Mouse (Mus musculus) neural tube, embryonic 14.5 days (tissue): ENCODE data around the gene Bach2. TPM values are rescaled to one million over a fixed set of nuclear protein-coding genes. Genes with fewer than 3 reads are reported as not detected.

ENCODE experiments used
- ATAC-seq: fragments of 200-750 bp; cut with Nextera tagmentation; 2 replicates; pipeline ENCODE4 v1.8.0; 2017; ENCODE audit warnings: low read depth, mild to moderate bottlenecking, moderate TSS enrichment, moderate library complexity
- H3K27ac ChIP-seq: fragments of 300-500 bp; sonication (generic); 2 replicates; pipeline ENCODE4 v1.5.1; 2014; ENCODE audit warnings: low read depth, mild to moderate bottlenecking, control low read depth, low read length, moderate library complexity, mixed read lengths
- H3K27me3 ChIP-seq: fragments of 300-500 bp; sonication (generic); 2 replicates; pipeline ENCODE4 v1.6.1; 2014; ENCODE audit warnings: low read length; ENCODE audit not compliant: control insufficient read depth, insufficient read depth
- H3K36me3 ChIP-seq: fragments of 300-500 bp; sonication (generic); 2 replicates; pipeline ENCODE4 v1.6.1; 2014; ENCODE audit warnings: low read length, mixed read lengths; ENCODE audit not compliant: control insufficient read depth, insufficient read depth
- H3K4me1 ChIP-seq: fragments of 300-500 bp; sonication (generic); 2 replicates; pipeline ENCODE4 v1.6.1; 2014; ENCODE audit warnings: low read length; ENCODE audit not compliant: control insufficient read depth, insufficient read depth
- H3K4me2 ChIP-seq: fragments of 300-500 bp; sonication (generic); 2 replicates; pipeline ENCODE4 v1.6.1; 2014; ENCODE audit warnings: mild to moderate bottlenecking, low read depth, low read length, control low read depth
- H3K4me3 ChIP-seq: fragments of 300-500 bp; sonication (generic); 2 replicates; pipeline ENCODE4 v1.5.1; 2014; ENCODE audit warnings: low read depth, low read length, control low read depth, mixed read lengths
- H3K9ac ChIP-seq: fragments of 300-500 bp; sonication (generic); replicated peaks from 2 replicates; pipeline ENCODE4 v1.6.1; 2014; ENCODE audit warnings: low read depth, mild to moderate bottlenecking, control low read depth, low read length, mixed read lengths
- H3K9me3 ChIP-seq: fragments of 300-500 bp; sonication (generic); 2 replicates; pipeline ENCODE4 v1.6.1; 2016; ENCODE audit warnings: low read length; ENCODE audit not compliant: control insufficient read depth
- WGBS: fragments of 180-500 bp; shearing (Covaris S2); extraction: QIAGEN DNeasy Blood & Tissue Kit; methylation state at CpG from one replicate; pipeline ENCODE4 v1.1.7; 2014; 5-methylcytosine and 5-hydroxymethylcytosine counted together
- polyA plus RNA-seq: library from polyadenylated mRNA; unstranded; fragments of >200 nt; fragmentation: Nextera tagmentation; extraction: Ambion mirVana; gene quantifications from 2 replicates; pipeline ENCODE4 v1.2.1, GENCODE M21; 2014

Gene Bach2
- polyA plus RNA-seq, 1 experiment from 2014 or later = 32.4 TPM

DNA sequence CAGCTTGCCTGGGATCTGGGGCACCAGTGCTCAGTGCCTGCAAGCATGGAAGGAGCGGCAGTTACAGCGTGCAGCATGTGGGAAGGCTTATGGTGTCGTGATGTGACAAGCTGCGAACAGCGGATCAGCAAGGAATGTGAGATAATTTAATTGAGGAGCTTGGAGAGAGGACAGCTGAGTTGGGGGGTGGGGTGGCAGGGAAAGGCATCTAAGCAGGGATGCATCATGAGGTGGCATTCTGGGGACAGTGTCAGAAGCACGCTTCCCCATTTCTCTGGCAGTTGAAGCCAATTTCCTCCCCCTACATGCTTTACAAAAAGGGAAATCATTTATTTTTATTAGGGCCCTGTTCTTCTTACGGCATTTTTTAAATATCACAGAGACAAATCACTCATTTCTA lies 134.5 kb downstream of the Bach2 start:
- H3K27me3 ChIP-seq = no peaks in the 10 kb centered on the region
- H3K9ac ChIP-seq = no peak overlapping the region
- H3K4me3 ChIP-seq = no peak overlapping the region
- no peaks in the 10 kb centered on the region for H3K9me3 ChIP-seq
- peak overlapping the region; percentile 7 for H3K27ac ChIP-seq
- peak; percentile 19; the same call in 1 of the 2 replicates for ATAC-seq
- WGBS = 34% methylated on average over 7 of the region's 7 CpGs
- peaks cover 43% of the 10 kb centered on the region for H3K4me1 ChIP-seq
- H3K36me3 ChIP-seq = no peaks in the 10 kb centered on the region
- no peak overlapping the region; the same call in 1 of the 2 replicates for H3K4me2 ChIP-seq

DNA sequence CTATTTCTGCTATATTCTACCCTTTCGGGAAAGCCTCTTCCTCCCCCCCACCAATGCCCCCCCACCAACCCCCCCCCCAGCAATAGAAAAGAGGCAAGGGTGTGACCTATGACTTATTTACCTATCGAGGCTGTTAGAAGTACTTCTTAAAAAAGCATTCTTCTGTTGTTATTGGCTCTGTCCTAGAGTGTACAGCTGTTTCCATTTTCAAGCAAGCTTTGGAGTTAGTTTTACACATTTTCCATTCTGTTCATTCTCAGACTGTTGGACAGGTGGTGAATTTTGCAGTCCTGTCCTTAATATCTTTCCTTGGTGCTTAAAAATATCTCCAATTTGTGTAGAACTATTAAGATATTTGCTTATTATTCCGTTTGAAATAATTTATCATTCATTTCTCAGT lies 134.9 kb downstream of the Bach2 start:
- H3K27ac ChIP-seq = no peak overlapping the region
- WGBS = 66% methylated on average over 3 of the region's 3 CpGs

DNA sequence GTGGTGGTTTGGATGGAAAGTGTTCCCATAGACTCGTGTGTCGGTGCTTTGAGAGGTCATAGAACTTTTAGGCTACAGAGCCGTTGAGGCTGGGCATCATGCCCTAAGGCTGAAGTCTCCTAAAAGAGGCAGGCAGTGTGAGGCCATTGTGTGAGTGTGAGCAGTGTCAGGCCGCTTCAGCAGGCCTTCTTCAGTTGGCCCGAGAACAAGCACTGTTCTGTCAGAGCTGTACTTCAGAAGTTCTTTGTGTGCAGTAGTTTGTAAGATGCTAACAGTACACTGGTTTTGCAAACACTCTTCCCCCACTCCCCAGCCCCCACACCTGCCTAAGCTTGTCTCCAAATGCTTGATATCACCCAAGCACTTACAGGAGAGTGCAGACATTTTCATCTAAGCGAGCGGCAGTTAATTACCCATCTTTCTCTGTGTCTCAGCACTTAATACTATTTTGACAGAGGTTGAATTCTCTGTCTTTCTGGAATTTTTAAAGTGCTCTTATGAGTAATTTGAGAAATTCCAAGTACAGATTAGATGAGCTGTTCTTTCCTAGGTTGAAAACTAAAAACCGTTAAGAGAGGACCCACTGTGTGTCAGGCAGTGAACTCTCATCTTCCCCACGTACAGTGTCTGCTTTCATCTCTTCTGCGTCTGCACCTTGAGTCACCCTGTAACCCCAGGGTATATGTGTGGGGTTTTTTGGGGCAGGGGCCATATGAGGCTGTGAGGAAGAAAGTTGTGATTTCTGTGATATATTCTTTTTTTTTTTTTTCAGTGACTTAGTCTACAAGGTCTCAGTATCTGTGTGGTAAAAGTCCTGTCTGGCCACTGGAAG lies 136.4 kb downstream of the Bach2 start:
- Histone ChIP-seq H3K27ac (no peak overlapping the region), H3K9ac (no peak overlapping the region), H3K27me3 (no peaks in the 10 kb centered on the region), H3K4me1 (peaks cover 30% of the 10 kb centered on the region), H3K36me3 (no peaks in the 10 kb centered on the region), H3K4me3 (no peak overlapping the region), H3K9me3 (no peaks in the 10 kb centered on the region), H3K4me2 (no peak overlapping the region)
- WGBS = 70% methylated on average over 10 of the region's 10 CpGs
- ATAC-seq = no peak; the same call in 1 of the 2 replicates

More for the DNA sequence above, 134.9 kb downstream of the Bach2 start:
- Histone ChIP-seq H3K9ac (no peak overlapping the region), H3K4me2 (no peak overlapping the region), H3K36me3 (no peaks in the 10 kb centered on the region), H3K4me1 (peaks cover 39% of the 10 kb centered on the region), H3K27me3 (no peaks in the 10 kb centered on the region), H3K4me3 (no peak overlapping the region), H3K9me3 (no peaks in the 10 kb centered on the region)
- ATAC-seq = no peak

DNA sequence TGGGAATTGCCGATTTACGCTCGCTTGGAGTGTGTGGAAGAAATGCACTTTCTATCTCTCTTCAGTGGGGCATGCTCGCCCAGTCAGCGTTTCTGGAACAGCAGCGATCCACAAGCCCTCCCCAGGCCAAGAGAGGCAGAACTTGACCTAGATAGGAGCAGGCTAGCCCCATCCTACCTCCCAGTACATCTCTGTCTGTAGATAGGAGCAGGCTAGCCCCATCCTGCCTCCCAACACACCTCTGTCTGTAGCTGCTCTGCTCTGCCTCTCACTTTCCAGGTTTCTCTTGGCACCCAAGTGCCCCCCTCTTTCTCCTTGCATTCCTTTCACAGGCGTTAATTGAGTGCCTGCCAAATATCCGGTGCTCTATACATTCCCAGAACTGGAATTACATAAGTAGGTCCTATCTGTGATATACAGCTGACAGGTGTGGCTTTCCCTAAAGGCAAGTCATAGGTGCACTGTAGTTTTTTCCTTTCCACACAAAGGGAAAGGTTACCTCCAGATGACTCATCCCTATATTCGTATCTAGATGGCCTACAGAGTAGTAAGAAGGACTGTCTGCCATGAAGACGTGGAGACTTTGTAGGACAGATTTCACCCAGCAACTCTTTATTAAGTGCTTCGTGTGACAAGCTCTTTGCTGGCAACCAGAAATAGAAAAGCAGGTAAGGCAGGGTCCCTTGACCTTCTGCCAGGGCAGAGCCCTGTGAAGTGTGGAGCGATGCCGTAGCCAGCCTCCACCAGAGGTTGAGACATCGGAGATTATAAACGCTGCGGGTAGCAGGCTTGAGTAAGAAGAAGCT lies 137.3 kb downstream of the Bach2 start:
- Histone ChIP-seq H3K27me3 (no peaks in the 10 kb centered on the region), H3K4me1 (peaks cover 30% of the 10 kb centered on the region), H3K9ac (no peak overlapping the region), H3K9me3 (no peaks in the 10 kb centered on the region), H3K36me3 (no peaks in the 10 kb centered on the region), H3K4me3 (no peak overlapping the region), H3K27ac (no peak overlapping the region), H3K4me2 (no peak overlapping the region)
- ATAC-seq = no peak
- 89% methylated on average over 16 of the region's 16 CpGs for WGBS

DNA sequence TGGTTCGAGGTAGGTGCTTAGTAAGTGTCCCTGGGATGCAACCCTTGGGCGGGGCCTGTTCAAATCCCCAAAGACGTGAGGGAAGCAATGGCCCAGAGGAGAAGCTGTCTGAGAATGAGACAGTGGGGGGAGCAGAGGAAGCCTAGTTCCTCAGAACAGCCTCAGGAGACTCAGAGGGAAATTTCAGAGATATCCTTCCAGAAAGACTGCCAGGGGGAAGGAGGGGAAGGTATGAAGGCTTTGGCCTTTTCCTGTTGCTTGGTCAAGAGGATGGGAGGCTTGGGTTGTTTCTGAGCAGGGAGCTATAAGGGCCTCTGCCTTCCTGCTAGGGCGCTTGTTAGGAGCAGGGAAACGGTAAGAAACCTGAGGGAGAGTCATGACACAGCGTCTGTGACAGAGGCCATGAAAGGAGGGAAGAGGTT lies 137.9 kb downstream of the Bach2 start:
- H3K36me3 ChIP-seq = no peaks in the 10 kb centered on the region
- H3K27ac ChIP-seq = no peak overlapping the region
- no peaks in the 10 kb centered on the region for H3K9me3 ChIP-seq
- no peak for ATAC-seq
- 72% methylated on average over 6 of the region's 6 CpGs for WGBS
- H3K4me2 ChIP-seq = no peak overlapping the region
- H3K27me3 ChIP-seq = no peaks in the 10 kb centered on the region
- H3K4me3 ChIP-seq = no peak overlapping the region
- no peak overlapping the region for H3K9ac ChIP-seq
- peaks cover 28% of the 10 kb centered on the region for H3K4me1 ChIP-seq

DNA sequence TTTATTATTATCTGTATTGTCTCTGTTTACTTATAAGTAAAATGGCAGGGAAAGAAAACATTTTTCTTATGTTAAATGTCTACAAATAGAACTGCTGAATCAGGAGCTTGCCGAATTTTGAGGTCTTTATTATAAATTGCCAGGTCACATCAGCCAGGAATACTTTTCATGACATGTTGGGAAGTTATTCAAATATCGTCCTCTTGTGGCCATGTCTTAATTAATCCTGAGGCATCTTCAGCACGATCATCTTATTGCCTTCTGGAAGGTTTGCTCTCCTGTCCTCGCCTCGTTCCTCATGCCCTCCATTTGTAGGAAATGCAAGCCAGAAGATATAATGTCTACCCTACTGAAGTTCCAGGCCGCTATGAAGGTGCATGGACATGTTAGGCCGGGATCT lies 140.5 kb downstream of the Bach2 start:
- no peaks in the 10 kb centered on the region for H3K36me3 ChIP-seq
- no peak overlapping the region for H3K4me2 ChIP-seq
- no peaks in the 10 kb centered on the region for H3K27me3 ChIP-seq
- H3K27ac ChIP-seq = no peak overlapping the region
- H3K4me1 ChIP-seq = peaks cover 12% of the 10 kb centered on the region
- no peak overlapping the region for H3K9ac ChIP-seq
- H3K4me3 ChIP-seq = no peak overlapping the region
- ATAC-seq = no peak
- no peaks in the 10 kb centered on the region for H3K9me3 ChIP-seq
- WGBS = 93% methylated on average over 7 of the region's 7 CpGs

DNA sequence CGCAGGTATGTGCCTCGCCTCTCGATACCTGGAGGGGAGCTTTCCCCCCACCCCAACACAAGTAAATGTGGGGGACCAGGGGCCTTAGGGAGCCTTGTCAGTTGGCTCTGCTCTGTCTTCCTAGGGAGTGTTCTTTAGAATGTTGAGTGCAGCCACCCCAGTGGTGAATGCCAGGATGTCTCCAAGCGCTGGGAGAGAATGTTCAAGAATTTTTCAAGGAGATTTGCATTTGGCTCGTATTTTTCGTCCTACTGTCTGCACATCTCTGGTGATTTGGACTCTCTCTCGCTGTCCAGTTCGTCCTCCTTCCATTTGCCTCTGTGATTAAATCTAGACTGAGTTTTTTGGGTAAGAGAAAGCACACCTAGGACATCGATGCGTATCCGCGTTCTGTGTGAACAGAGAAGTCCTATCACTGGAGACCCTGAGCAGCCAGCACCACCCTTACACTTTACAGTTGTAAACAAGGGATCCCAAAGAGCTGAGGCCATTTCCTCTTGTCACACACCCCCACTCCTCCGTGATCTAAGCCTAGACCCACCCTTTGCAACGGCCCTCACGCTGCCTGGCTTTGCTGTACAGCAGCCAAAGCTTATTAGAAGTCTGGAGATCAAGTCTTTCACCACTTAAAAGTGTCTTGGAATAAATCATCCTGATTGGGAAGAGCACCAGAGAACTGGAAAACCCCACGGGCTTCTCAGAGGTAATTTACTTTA lies 143.2 kb downstream of the Bach2 start:
- H3K27ac ChIP-seq = peak overlapping the region; percentile 53
- H3K4me1 ChIP-seq = peaks cover 4% of the 10 kb centered on the region
- no peaks in the 10 kb centered on the region for H3K36me3 ChIP-seq

DNA sequence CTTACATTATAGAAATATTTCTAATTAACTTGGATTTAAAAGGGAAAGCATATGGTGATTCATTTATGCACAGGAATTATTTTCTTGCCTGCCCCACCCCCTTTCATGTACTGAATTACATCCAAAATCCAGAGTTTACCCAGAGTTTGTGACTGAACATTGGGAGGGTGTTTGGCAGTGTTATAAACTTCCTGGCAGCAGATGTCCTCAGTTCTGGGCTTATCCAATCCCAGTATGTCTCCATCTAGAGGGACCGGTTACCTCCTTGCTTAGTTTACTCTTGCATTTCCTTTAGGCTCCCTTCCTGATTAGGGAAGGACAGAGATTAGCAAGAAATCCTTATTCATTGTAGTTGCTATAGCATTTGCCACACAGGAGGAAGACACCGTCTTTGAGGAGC lies 146.5 kb downstream of the Bach2 start:
- WGBS = 91% methylated on average over 2 of the region's 2 CpGs
- no peaks in the 10 kb centered on the region for H3K9me3 ChIP-seq
- no peak overlapping the region for H3K4me3 ChIP-seq
- H3K27ac ChIP-seq = no peak overlapping the region
- H3K36me3 ChIP-seq = no peaks in the 10 kb centered on the region
- H3K9ac ChIP-seq = no peak overlapping the region
- no peaks in the 10 kb centered on the region for H3K27me3 ChIP-seq
- ATAC-seq = no peak
- no peak overlapping the region for H3K4me2 ChIP-seq
- H3K4me1 ChIP-seq = peaks cover 18% of the 10 kb centered on the region

More for the DNA sequence above, 143.2 kb downstream of the Bach2 start:
- no peaks in the 10 kb centered on the region for H3K9me3 ChIP-seq
- no peak overlapping the region for H3K9ac ChIP-seq
- ATAC-seq = peak; percentile 66; the same call in 1 of the 2 replicates
- no peak overlapping the region for H3K4me2 ChIP-seq
- H3K27me3 ChIP-seq = no peaks in the 10 kb centered on the region
- no peak overlapping the region for H3K4me3 ChIP-seq
- WGBS = 64% methylated on average over 16 of the region's 16 CpGs
